Mouse (Mus musculus): Measurements from ENCODE around the gene B3gnt2. TPM values are rescaled to one million over a fixed set of nuclear protein-coding genes. Genes with fewer than 3 reads are reported as not detected.

Gene B3gnt2
- 7.1 TPM for polyA plus RNA-seq (2014; fragmentation: Illumina TruSeq; extraction: RNeasy Lipid Tissue Mini Kit (QIAGEN cat#74804); ENCODE audit: insufficient read depth, low read depth, low replicate concordance)

DNA sequence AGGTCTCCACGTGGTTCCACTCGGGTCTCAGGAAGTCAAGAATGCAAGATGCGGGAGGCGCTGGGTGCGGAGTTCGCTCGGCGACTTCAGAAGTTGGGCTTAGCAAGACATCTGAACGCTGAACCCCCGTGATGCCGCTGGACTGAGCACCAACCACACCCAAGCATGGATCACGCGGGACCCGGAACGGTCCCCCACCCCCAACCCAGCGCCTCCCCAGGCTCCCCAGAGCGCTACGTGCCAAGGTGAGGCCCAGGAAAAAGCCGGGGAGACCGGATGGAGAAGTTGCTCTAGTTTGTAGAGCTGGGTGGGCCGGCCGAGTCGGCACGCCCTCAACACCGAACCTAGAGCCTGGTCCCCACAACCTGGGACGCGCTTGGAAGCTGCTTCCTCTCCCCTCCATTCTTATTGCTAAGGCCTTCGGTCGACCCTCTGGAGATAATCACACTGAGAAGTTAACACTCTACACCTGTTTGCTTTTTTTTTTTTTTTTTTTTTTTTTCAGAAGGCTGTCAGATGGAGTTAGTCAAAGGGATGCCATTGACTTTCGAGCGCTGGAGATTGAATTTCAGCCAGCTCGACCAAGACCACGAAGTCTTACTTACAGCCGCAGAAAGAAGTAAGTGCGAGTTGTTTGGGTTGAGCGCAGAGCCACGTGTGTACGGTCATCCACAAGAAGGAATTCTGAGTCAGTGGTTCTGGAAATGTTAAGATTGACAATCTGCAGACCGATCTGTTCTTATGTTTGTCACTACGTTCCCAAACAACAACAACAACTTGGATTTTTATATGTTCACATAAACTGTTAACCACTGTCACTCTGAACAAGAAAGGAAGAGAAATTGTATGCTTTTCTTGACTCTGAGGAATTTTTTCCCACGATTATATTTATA, at the start of gene B3gnt2:
Gene B3gnt2 (minus strand): TSS at position 627 of the 893 bp plus-strand sequence.

Other genes with a start within 250 kb of the B3gnt2 start
- gene Zrsr1, start 111.0 kb upstream of the B3gnt2 start, polyA plus RNA-seq (2014; fragmentation: Illumina TruSeq; extraction: RNeasy Lipid Tissue Mini Kit (QIAGEN cat#74804); ENCODE audit: insufficient read depth, low read depth, low replicate concordance), result 18.0 TPM
- 26.7 TPM for gene Gm28048, start 121.1 kb upstream of the B3gnt2 start, polyA plus RNA-seq (2014; fragmentation: Illumina TruSeq; extraction: RNeasy Lipid Tissue Mini Kit (QIAGEN cat#74804); ENCODE audit: insufficient read depth, low read depth, low replicate concordance)
- 99.5 TPM for gene Commd1, start 121.4 kb upstream of the B3gnt2 start, polyA plus RNA-seq (2014; fragmentation: Illumina TruSeq; extraction: RNeasy Lipid Tissue Mini Kit (QIAGEN cat#74804); ENCODE audit: insufficient read depth, low read depth, low replicate concordance)
- 125 TPM for gene Cct4, start 129.6 kb upstream of the B3gnt2 start, polyA plus RNA-seq (2014; fragmentation: Illumina TruSeq; extraction: RNeasy Lipid Tissue Mini Kit (QIAGEN cat#74804); ENCODE audit: insufficient read depth, low read depth, low replicate concordance)
- 12.2 TPM for gene Fam161a, start 146.6 kb upstream of the B3gnt2 start, polyA plus RNA-seq (2014; fragmentation: Illumina TruSeq; extraction: RNeasy Lipid Tissue Mini Kit (QIAGEN cat#74804); ENCODE audit: insufficient read depth, low read depth, low replicate concordance)